Mouse (Mus musculus) lung, adult 2 months (tissue): ENCODE measurements around the gene Wnt10a.

ENCODE experiments used
- CTCF ChIP-seq: fragments of 200-500 bp; IDR thresholded peaks from 2 replicates; pipeline ENCODE4 v1.5.1; 2011; ENCODE audit warnings: mild to moderate bottlenecking, low read length, control low read depth; ENCODE audit not compliant: insufficient read depth
- POLR2A ChIP-seq: fragments of 200-500 bp; IDR thresholded peaks from 2 replicates; pipeline ENCODE4 v1.6.1; 2011; ENCODE audit warnings: low read depth, mild to moderate bottlenecking, control low read depth, low read length, borderline replicate concordance; ENCODE audit errors: extremely low read depth

DNA sequence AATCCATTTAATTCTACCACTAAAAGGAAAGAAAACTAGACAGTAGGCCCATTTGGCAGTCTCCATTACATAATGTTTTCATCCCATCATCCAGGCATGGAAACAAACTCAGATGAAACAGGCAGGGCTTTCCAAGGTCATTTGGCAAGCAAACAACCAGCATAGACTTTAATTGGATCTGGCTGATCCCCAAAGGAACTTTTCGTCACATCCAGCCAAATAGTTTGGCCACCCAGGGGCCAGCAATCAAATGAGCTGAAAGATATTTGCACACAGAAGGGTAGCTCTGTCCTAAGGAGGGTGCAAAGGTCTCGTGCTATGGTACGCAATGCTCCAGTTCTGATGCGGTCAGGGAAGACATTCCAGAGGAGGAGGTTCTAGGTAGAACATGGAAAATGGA, 40.6 kb upstream of the Wnt10a start:
- TF ChIP-seq CTCF: no peak
- TF ChIP-seq POLR2A: no peak
